Mouse (Mus musculus) C2C12 (cell line): ENCODE data around the gene Cox17. TPM values are rescaled to one million over a fixed set of nuclear protein-coding genes. Genes with fewer than 3 reads are reported as not detected.

Experiments used
- H3K27me3 ChIP-seq: one replicate; pipeline ENCODE4 v1.6.1; 2011; ENCODE audit not compliant: control insufficient read depth, insufficient read depth, insufficient read length
- H3K36me3 ChIP-seq: one replicate; pipeline ENCODE4 v1.6.1; 2011; ENCODE audit not compliant: control insufficient read depth, insufficient read depth
- H3K4me3 ChIP-seq: one replicate; pipeline ENCODE4 v1.5.1; 2011; ENCODE audit warnings: mild to moderate bottlenecking, control low read depth; ENCODE audit not compliant: poor library complexity, insufficient read depth, severe bottlenecking
- H3K79me2 ChIP-seq: one replicate; pipeline ENCODE4 v1.6.1; 2011; ENCODE audit not compliant: control insufficient read depth, insufficient read depth
- H3K79me3 ChIP-seq: one replicate; pipeline ENCODE4 v1.6.1; 2011; ENCODE audit warnings: low read depth, control low read depth
- H3ac ChIP-seq: one replicate; pipeline ENCODE3; 2011; ENCODE audit warnings: low read depth; ENCODE audit not compliant: control insufficient read depth, insufficient read length
- CEBPB ChIP-seq: IDR thresholded peaks from one replicate; pipeline ENCODE4 v1.6.1; 2011; ENCODE audit warnings: low read depth, mild to moderate bottlenecking, control low read depth, moderate library complexity
- CTCF ChIP-seq: IDR thresholded peaks from one replicate; pipeline ENCODE4 v1.5.1; 2011; ENCODE audit not compliant: control insufficient read depth, insufficient read depth, insufficient read length
- FOSL1 ChIP-seq: IDR thresholded peaks from one replicate; pipeline ENCODE4 v1.8.0; 2011; ENCODE audit warnings: mild to moderate bottlenecking, low read length; ENCODE audit not compliant: poor library complexity, insufficient read depth, severe bottlenecking
- MAX ChIP-seq: IDR thresholded peaks from one replicate; pipeline ENCODE4 v1.6.1; 2011; ENCODE audit warnings: mild to moderate bottlenecking, control low read depth
- MYOD1 ChIP-seq: IDR thresholded peaks from one replicate; pipeline ENCODE4 v1.6.1; 2011; ENCODE audit warnings: low read depth; ENCODE audit not compliant: control insufficient read depth, insufficient read length
- MYOG ChIP-seq: IDR thresholded peaks from one replicate; pipeline ENCODE4 v1.6.1; 2011; ENCODE audit not compliant: control insufficient read depth, insufficient read length; ENCODE audit errors: extremely low read depth
- USF1 ChIP-seq: IDR thresholded peaks from one replicate; pipeline ENCODE4 v1.6.1; 2011; ENCODE audit warnings: low read depth, mild to moderate bottlenecking, control low read depth, moderate library complexity
- polyA plus RNA-seq: library from polyadenylated mRNA; unstranded; fragments of >200 nt; fragmentation: generic; extraction: Trizol; gene quantifications from one replicate; pipeline ENCODE4 v1.2.1, GENCODE M21; 2012; ENCODE audit warnings: missing spikeins

Gene Cox17
- polyA plus RNA-seq, 1 experiment, result 404 TPM

- no peaks in the 10 kb centered on the region for H3K27me3 ChIP-seq
- no peak overlapping the region for H3ac ChIP-seq
- TF ChIP-seq MAX, result no peak
- TF ChIP-seq CEBPB, result no peak
- no peak for TF ChIP-seq CTCF
- no peak for TF ChIP-seq USF1
- TF ChIP-seq MYOG, result no peak
- H3K4me3 ChIP-seq, result no peak overlapping the region
- no peaks in the 10 kb centered on the region for H3K36me3 ChIP-seq
- H3K79me3 ChIP-seq, result no peaks in the 10 kb centered on the region
- H3K79me2 ChIP-seq, result no peaks in the 10 kb centered on the region
Observed at GRCm38 (mm10) chr16:38307221-38307605, 39.6 kb upstream of the Cox17 start.

GRCm38 (mm10) chr16:38307651-38308050 lies 39.1 kb upstream of the Cox17 start:
- TF ChIP-seq MAX (no peak), CEBPB (no peak), MYOG (no peak), CTCF (no peak), FOSL1 (no peak), USF1 (no peak), MYOD1 (no peak)
- H3ac ChIP-seq, result no peak overlapping the region

GRCm38 (mm10) chr16:38308195-38308594 lies 38.6 kb upstream of the Cox17 start:
- TF ChIP-seq MYOD1, result no peak
- no peak for TF ChIP-seq CTCF
- TF ChIP-seq USF1, result no peak
- no peak for TF ChIP-seq MAX
- no peak for TF ChIP-seq MYOG
- TF ChIP-seq FOSL1, result no peak
- no peak for TF ChIP-seq CEBPB
- H3K36me3 ChIP-seq, result no peaks in the 10 kb centered on the region
- H3K27me3 ChIP-seq, result no peaks in the 10 kb centered on the region
- H3K79me3 ChIP-seq, result no peaks in the 10 kb centered on the region
- no peak overlapping the region for H3K4me3 ChIP-seq
- no peaks in the 10 kb centered on the region for H3K79me2 ChIP-seq
- H3ac ChIP-seq, result no peak overlapping the region

More at GRCm38 (mm10) chr16:38307651-38308050, 39.1 kb upstream of the Cox17 start:
- Histone ChIP-seq H3K27me3 (no peaks in the 10 kb centered on the region), H3K36me3 (no peaks in the 10 kb centered on the region), H3K4me3 (no peak overlapping the region), H3K79me3 (no peaks in the 10 kb centered on the region), H3K79me2 (no peaks in the 10 kb centered on the region)

- no peaks in the 10 kb centered on the region for H3K27me3 ChIP-seq
- no peaks in the 10 kb centered on the region for H3K79me2 ChIP-seq
Observed at GRCm38 (mm10) chr16:38318492-38318891, 28.3 kb upstream of the Cox17 start.

GRCm38 (mm10) chr16:38319087-38319486 lies 27.7 kb upstream of the Cox17 start:
- Histone ChIP-seq H3K79me3 (no peaks in the 10 kb centered on the region), H3K27me3 (no peaks in the 10 kb centered on the region), H3K36me3 (no peaks in the 10 kb centered on the region), H3ac (no peak overlapping the region), H3K4me3 (no peak overlapping the region), H3K79me2 (no peaks in the 10 kb centered on the region)
- TF ChIP-seq MAX (no peak), MYOG (no peak), CEBPB (no peak), CTCF (no peak), USF1 (no peak), FOSL1 (no peak), MYOD1 (no peak)

More at GRCm38 (mm10) chr16:38318492-38318891, 28.3 kb upstream of the Cox17 start:
- no peaks in the 10 kb centered on the region for H3K36me3 ChIP-seq
- H3ac ChIP-seq, result no peak overlapping the region
- TF ChIP-seq MAX (peak; percentile 56), CEBPB (peak; percentile 82), USF1 (peak; percentile 29), MYOG (no peak)
- no peak overlapping the region for H3K4me3 ChIP-seq
- no peaks in the 10 kb centered on the region for H3K79me3 ChIP-seq

GRCm38 (mm10) chr16:38321452-38321935 lies 25.3 kb upstream of the Cox17 start:
- H3K27me3 ChIP-seq, result no peaks in the 10 kb centered on the region
- H3K36me3 ChIP-seq, result no peaks in the 10 kb centered on the region
- H3K4me3 ChIP-seq, result no peak overlapping the region
- H3K79me3 ChIP-seq, result no peaks in the 10 kb centered on the region
- H3ac ChIP-seq, result no peak overlapping the region
- no peak for TF ChIP-seq CTCF
- TF ChIP-seq USF1, result no peak
- TF ChIP-seq MYOD1, result no peak
- TF ChIP-seq MAX, result no peak
- no peak for TF ChIP-seq FOSL1
- TF ChIP-seq CEBPB, result no peak
- no peak for TF ChIP-seq MYOG
- no peaks in the 10 kb centered on the region for H3K79me2 ChIP-seq
